Mouse (Mus musculus): ENCODE data around the gene Wdr37. TPM values are rescaled to one million over a fixed set of nuclear protein-coding genes. Genes with fewer than 3 reads are reported as not detected.

Wdr37 gene
- polyA plus RNA-seq (2014; fragmentation: Illumina TruSeq; extraction: RNeasy Lipid Tissue Mini Kit (QIAGEN cat#74804); ENCODE audit: low read depth, low replicate concordance): 55.3 TPM

DNA sequence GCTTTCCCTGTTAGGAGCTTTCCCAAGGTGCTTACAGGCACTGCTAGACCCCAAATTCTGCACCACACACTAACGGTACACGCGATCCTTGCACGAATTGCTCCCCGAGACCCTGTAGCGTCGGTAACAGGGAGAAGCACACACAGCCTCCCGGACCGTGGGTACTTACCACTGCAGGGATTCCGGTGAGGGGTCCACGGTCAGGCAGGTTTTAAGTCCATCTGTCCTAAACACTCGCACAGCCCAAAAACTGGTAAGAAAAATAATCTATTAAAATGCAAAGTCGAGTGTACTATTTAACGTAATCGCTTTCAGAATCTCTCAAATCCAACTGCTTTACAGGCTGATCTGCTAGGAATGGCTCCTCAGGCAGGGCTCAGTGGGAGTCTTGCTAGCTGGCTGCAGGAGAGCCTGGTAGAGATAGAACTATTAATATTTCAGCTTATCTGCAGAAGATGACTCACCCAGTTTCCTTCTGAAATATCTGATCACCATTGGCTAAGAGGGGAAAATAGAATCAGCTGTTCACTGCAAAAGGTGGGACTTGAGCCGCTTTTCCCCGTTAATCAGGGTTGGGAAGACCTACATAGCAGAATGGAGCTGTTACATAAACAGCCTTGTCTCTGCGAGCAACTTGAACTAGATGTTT is at the start of gene Wdr37:
TSS of gene Wdr37 (minus strand) at position 596 of the 649 bp plus-strand sequence.

DNA sequence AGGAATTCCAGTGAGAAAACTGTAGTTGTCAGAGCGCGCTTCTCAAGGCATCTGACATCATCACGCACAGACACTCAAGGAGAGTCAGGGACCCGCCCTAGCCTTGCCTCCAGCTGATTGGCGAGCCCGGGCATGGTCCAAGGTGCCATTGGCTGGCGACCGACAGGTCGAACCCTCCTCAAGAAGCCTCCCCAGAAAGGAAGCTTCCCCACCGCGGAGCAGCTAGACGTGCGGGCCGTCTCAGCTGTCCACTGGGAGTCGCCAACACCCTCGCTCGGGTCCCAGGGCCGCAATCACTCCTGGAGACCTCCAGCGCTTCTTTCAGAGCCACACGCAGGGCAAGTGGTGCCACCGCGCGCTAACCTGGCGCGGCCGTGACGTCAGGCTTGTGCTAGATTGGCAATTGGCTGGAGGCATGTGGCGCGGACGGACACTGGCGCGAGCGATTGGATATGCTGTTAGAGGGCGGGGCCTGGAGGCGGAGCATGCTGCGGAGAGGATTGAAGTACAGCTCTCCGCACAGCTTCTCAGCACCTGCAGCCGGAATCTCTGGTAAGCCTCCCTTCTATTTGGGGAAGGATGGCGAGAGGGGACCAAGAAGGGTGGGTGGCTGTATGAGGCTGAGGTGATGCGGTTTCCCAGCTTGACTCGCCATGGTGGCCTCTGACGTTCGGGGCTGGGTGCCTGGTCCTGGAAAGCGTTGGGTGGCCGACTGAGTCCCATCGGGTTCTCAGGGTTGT is 13.9 kb upstream of the Wdr37 start, which contains the start of gene Idi1:
TSS of gene Idi1 (plus strand) at position 57 of the 740 bp plus-strand sequence.

Other genes starting within 250 kb of the Wdr37 start
- 274 TPM for gene Idi1, start 13.6 kb upstream of the Wdr37 start, polyA plus RNA-seq (2014; fragmentation: Illumina TruSeq; extraction: RNeasy Lipid Tissue Mini Kit (QIAGEN cat#74804); ENCODE audit: low read depth, low replicate concordance)
- gene Gm9745, start 76.3 kb upstream of the Wdr37 start, polyA plus RNA-seq (2014; fragmentation: Illumina TruSeq; extraction: RNeasy Lipid Tissue Mini Kit (QIAGEN cat#74804); ENCODE audit: low read depth, low replicate concordance): not detected
- gene Idi2, start 81.0 kb upstream of the Wdr37 start, polyA plus RNA-seq (2014; fragmentation: Illumina TruSeq; extraction: RNeasy Lipid Tissue Mini Kit (QIAGEN cat#74804); ENCODE audit: low read depth, low replicate concordance): not detected
- gene Gtpbp4, start 124.2 kb upstream of the Wdr37 start, polyA plus RNA-seq (2014; fragmentation: Illumina TruSeq; extraction: RNeasy Lipid Tissue Mini Kit (QIAGEN cat#74804); ENCODE audit: low read depth, low replicate concordance): 122 TPM
- 83.5 TPM for gene Larp4b, start 222.0 kb upstream of the Wdr37 start, polyA plus RNA-seq (2014; fragmentation: Illumina TruSeq; extraction: RNeasy Lipid Tissue Mini Kit (QIAGEN cat#74804); ENCODE audit: low read depth, low replicate concordance)